ENCODE assay signal across 9 mouse cellular contexts in the genomic region with DNA sequence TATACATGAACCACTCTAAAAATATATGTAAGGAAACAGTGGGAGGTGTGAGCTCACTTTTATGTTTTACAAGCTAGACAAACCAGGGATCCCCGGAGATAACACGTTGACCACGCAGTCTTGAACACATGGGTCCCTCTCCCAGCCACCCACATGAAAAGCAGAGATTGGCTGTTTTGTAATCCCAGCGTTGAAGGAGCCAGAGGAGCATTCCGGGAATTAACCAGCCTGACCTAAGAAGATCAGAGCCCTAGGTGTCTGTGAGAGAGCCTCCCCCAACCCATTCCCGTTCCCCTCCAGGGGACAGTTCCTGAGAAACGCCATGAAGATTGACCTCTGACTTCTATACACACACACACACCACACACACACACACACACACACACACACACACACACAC. TPM values are rescaled to one million over a fixed set of nuclear protein-coding genes. Genes with fewer than 3 reads are reported as not detected.
A peak's percentile ranks its signal among the peaks of the same experiment; 100 is the strongest.
DNase-seq lines count a peak whose midpoint lies in the region; ATAC-seq and TF ChIP-seq lines count a peak whose summit lies in the region.
"Had no signal": no experiment of that assay in that cellular context is flagged by ENCODE, and none has a peak within 500 bp of the region (broad histone marks: within the 10 kb centered on the region; RNA-seq: fewer than 3 reads in every experiment).

No protein-coding gene starts in this region.

- H3K27ac ChIP-seq in layer of hippocampus, adult 2 months: no peak overlapping the region
- H3K27ac ChIP-seq in embryonic facial prominence, embryonic 10.5 days (replicated peaks): peak overlapping the region; percentile 84; the same call in 1 of the 2 replicates
- H3K27ac ChIP-seq in intestine, embryonic 14.5 days (ENCODE audit: low read depth): no peak overlapping the region
- no peak overlapping the region for H3K27ac ChIP-seq in neural tube, embryonic 14.5 days (ENCODE audit: low read depth, low read length)

- no peak for DNase-seq in layer of hippocampus, adult 2 months (ENCODE audit: low spot score in 2 of 2)
- no peak for DNase-seq in layer of hippocampus, adult 11-12 months (ENCODE audit: low spot score)
- DNase-seq in embryonic facial prominence, embryonic 10.5 days (ENCODE audit: low spot score): no peak
- peak; percentile 64 for DNase-seq in intestine, embryonic 14.5 days (ENCODE audit: low spot score)
- no peak for DNase-seq in right cerebral cortex, postnatal 14 days
- no peak for DNase-seq in gastrocnemius, adult 18-20 months (ENCODE audit: low spot score)

- H3K36me3 ChIP-seq in embryonic facial prominence, embryonic 10.5 days (replicated peaks): no peaks in the 10 kb centered on the region
- no peaks in the 10 kb centered on the region for H3K36me3 ChIP-seq in intestine, embryonic 14.5 days (ENCODE audit: control insufficient read depth, insufficient read depth, low read length)
- H3K36me3 ChIP-seq in neural tube, embryonic 14.5 days (ENCODE audit: control insufficient read depth, insufficient read depth, low read length): no peaks in the 10 kb centered on the region

- ATAC-seq in intestine, embryonic 14.5 days (replicated peaks; ENCODE audit: low FRiP score, low TSS enrichment, low read depth): peak; percentile 20
- peak; percentile 32 for ATAC-seq in neural tube, embryonic 14.5 days (ENCODE audit: low read depth)
- ATAC-seq in granulocyte monocyte progenitor cell, adult 5-6 weeks (replicated peaks; ENCODE audit: poor library complexity, severe bottlenecking): no peak

- no peak for TF ChIP-seq CTCF in layer of hippocampus, adult 2 months (conservative IDR thresholded peaks at IDR 0.05)

- no peaks in the 10 kb centered on the region for H3K9me3 ChIP-seq in embryonic facial prominence, embryonic 10.5 days
- H3K9me3 ChIP-seq in intestine, embryonic 14.5 days (ENCODE audit: control insufficient read depth, low read length): no peaks in the 10 kb centered on the region
- H3K9me3 ChIP-seq in neural tube, embryonic 14.5 days (ENCODE audit: control insufficient read depth, low read length): no peaks in the 10 kb centered on the region

- no peak overlapping the region for H3K9ac ChIP-seq in intestine, embryonic 14.5 days (ENCODE audit: low read length)
- no peak overlapping the region for H3K9ac ChIP-seq in neural tube, embryonic 14.5 days (replicated peaks; ENCODE audit: low read depth, low read length)

- peaks cover 32% of the 10 kb centered on the region for H3K4me1 ChIP-seq in embryonic facial prominence, embryonic 10.5 days
- H3K4me1 ChIP-seq in intestine, embryonic 14.5 days (replicated peaks; ENCODE audit: control insufficient read depth, insufficient read depth, low read length): peaks cover 3% of the 10 kb centered on the region
- H3K4me1 ChIP-seq in neural tube, embryonic 14.5 days (ENCODE audit: control insufficient read depth, insufficient read depth, low read length): peaks cover 6% of the 10 kb centered on the region; the same call in 1 of the 2 replicates

- peak overlapping the region; percentile 98 for H3K4me2 ChIP-seq in intestine, embryonic 14.5 days (ENCODE audit: low read length)
- H3K4me2 ChIP-seq in neural tube, embryonic 14.5 days (ENCODE audit: low read depth, low read length): peak overlapping the region; percentile 80

- H3K27me3 ChIP-seq in embryonic facial prominence, embryonic 10.5 days (replicated peaks; ENCODE audit: low read depth, poor library complexity, severe bottlenecking): peaks cover 74% of the 10 kb centered on the region
- peaks cover 55% of the 10 kb centered on the region for H3K27me3 ChIP-seq in intestine, embryonic 14.5 days (replicated peaks; ENCODE audit: control insufficient read depth, insufficient read depth, low read length)
- peaks cover 16% of the 10 kb centered on the region for H3K27me3 ChIP-seq in neural tube, embryonic 14.5 days (ENCODE audit: control insufficient read depth, insufficient read depth, low read length)

- H3K4me3 ChIP-seq in layer of hippocampus, adult 2 months: peak overlapping the region; percentile 64; the same call in 1 of the 2 replicates
- H3K4me3 ChIP-seq in embryonic facial prominence, embryonic 10.5 days: peak overlapping the region; percentile 67
- H3K4me3 ChIP-seq in intestine, embryonic 14.5 days (ENCODE audit: low read depth, low read length): peak overlapping the region; percentile 54; the same call in 1 of the 2 replicates
- H3K4me3 ChIP-seq in neural tube, embryonic 14.5 days (ENCODE audit: low read depth, low read length): peak overlapping the region; percentile 60

- WGBS in embryonic facial prominence, embryonic 10.5 days: 3% methylated on average over 7 of the region's 7 CpGs
- WGBS in intestine, embryonic 14.5 days: 4% methylated on average over 7 of the region's 7 CpGs
- 3% methylated on average over 7 of the region's 7 CpGs for WGBS in neural tube, embryonic 14.5 days

RNA-seq across cellular contexts. Expression of a gene that starts 3.6 kb away (rescaled TPM):
- under 1 TPM in 1 of 2 experiments, not detected in 1; 0.37 TPM for total RNA-seq in layer of hippocampus, adult 2 months (2021)
- polyA plus RNA-seq in embryonic facial prominence, embryonic 10.5 days (2016; fragmentation: Nextera tagmentation; extraction: Ambion mirVana): 0.19 and 0.83 TPM in 2 replicates
- polyA plus RNA-seq in intestine, embryonic 14.5 days (2014; fragmentation: Nextera tagmentation; extraction: Ambion mirVana): not detected in 2 replicates
- 0.12 TPM in 1 of 2 replicates, not detected in the other for polyA plus RNA-seq in neural tube, embryonic 14.5 days (2014; fragmentation: Nextera tagmentation; extraction: Ambion mirVana)
- total RNA-seq in gastrocnemius, adult 18-20 months (2021): not detected
- not detected in 2 replicates for total RNA-seq in granulocyte monocyte progenitor cell, adult 5-6 weeks (2014; fragmentation: Nextera tagmentation)
- total RNA-seq in granulocyte monocyte progenitor cell, adult 5-6 weeks (2017): not detected in 2 replicates
- total RNA-seq: hematopoietic stem cell, adult 5-6 weeks had no signal

RNA-seq across cellular contexts. Expression of a gene that starts 14.9 kb away (rescaled TPM):
- total RNA-seq in layer of hippocampus, adult 2 months (2021): 1 to 10 TPM; 7.4 to 9.2 TPM
- polyA plus RNA-seq in embryonic facial prominence, embryonic 10.5 days (2016; fragmentation: Nextera tagmentation; extraction: Ambion mirVana): 90.2 and 98.3 TPM in 2 replicates
- 127 and 142 TPM in 2 replicates for polyA plus RNA-seq in intestine, embryonic 14.5 days (2014; fragmentation: Nextera tagmentation; extraction: Ambion mirVana)
- polyA plus RNA-seq in neural tube, embryonic 14.5 days (2014; fragmentation: Nextera tagmentation; extraction: Ambion mirVana): 34.1 and 75.7 TPM in 2 replicates
- 1 to 10 TPM; 4.2 to 4.9 TPM for total RNA-seq in gastrocnemius, adult 18-20 months (2021)
- total RNA-seq in granulocyte monocyte progenitor cell, adult 5-6 weeks (2014; fragmentation: Nextera tagmentation): not detected in 2 replicates
- total RNA-seq in granulocyte monocyte progenitor cell, adult 5-6 weeks (2017): not detected in 2 replicates
- total RNA-seq: hematopoietic stem cell, adult 5-6 weeks had no signal

RNA-seq across cellular contexts. Expression of a gene that starts 37.7 kb away (rescaled TPM):
- total RNA-seq in layer of hippocampus, adult 2 months (2021): under 1 TPM; 0.25 to 0.74 TPM
- polyA plus RNA-seq in embryonic facial prominence, embryonic 10.5 days (2016; fragmentation: Nextera tagmentation; extraction: Ambion mirVana): 0.06 and 0.50 TPM in 2 replicates
- 0.07 TPM in 1 of 2 replicates, not detected in the other for polyA plus RNA-seq in intestine, embryonic 14.5 days (2014; fragmentation: Nextera tagmentation; extraction: Ambion mirVana)
- 0.11 TPM in 1 of 2 replicates, not detected in the other for polyA plus RNA-seq in neural tube, embryonic 14.5 days (2014; fragmentation: Nextera tagmentation; extraction: Ambion mirVana)
- total RNA-seq in gastrocnemius, adult 18-20 months (2021): not detected
- total RNA-seq in granulocyte monocyte progenitor cell, adult 5-6 weeks (2014; fragmentation: Nextera tagmentation): not detected in 2 replicates
- total RNA-seq in granulocyte monocyte progenitor cell, adult 5-6 weeks (2017): not detected in 2 replicates
- total RNA-seq: hematopoietic stem cell, adult 5-6 weeks had no signal

RNA-seq across cellular contexts. Expression of a gene that starts 43.7 kb away (rescaled TPM):
- 1 to 10 TPM; 6.3 to 7.4 TPM for total RNA-seq in layer of hippocampus, adult 2 months (2021)
- 0.24 and 0.57 TPM in 2 replicates for polyA plus RNA-seq in embryonic facial prominence, embryonic 10.5 days (2016; fragmentation: Nextera tagmentation; extraction: Ambion mirVana)
- polyA plus RNA-seq in intestine, embryonic 14.5 days (2014; fragmentation: Nextera tagmentation; extraction: Ambion mirVana): 0.19 and 0.24 TPM in 2 replicates
- polyA plus RNA-seq in neural tube, embryonic 14.5 days (2014; fragmentation: Nextera tagmentation; extraction: Ambion mirVana): 0.21 TPM in 1 of 2 replicates, not detected in the other
- not detected for total RNA-seq in gastrocnemius, adult 18-20 months (2021)
- 1.7 TPM in 1 of 2 replicates, not detected in the other for total RNA-seq in granulocyte monocyte progenitor cell, adult 5-6 weeks (2014; fragmentation: Nextera tagmentation)
- total RNA-seq in granulocyte monocyte progenitor cell, adult 5-6 weeks (2017): 1.3 and 6.3 TPM in 2 replicates

Comparison
In these comparisons a context has a peak if more than half of its experiments do, and no peak if none do; other contexts are left out.
1. RNA of a gene that starts 14.9 kb away (total RNA-seq): 7.4 to 9.2 TPM in layer of hippocampus, adult 2 months and 4.2 to 4.9 TPM in gastrocnemius, adult 18-20 months; not detected in granulocyte monocyte progenitor cell, adult 5-6 weeks; every median in the first group is over 4 times any median in the second.
2. Peak in every context shown above with its lines, with median percentiles within 50 percentile points of each other: H3K4me3 ChIP-seq.